ENCODE assay signal across 20 mouse cellular contexts in genomic region chr3:109572871-109573270, GRCm38 (mm10).
A peak's percentile ranks its signal among the peaks of the same experiment; 100 is the strongest.
DNase-seq lines count a peak whose midpoint lies in the region; ATAC-seq and TF ChIP-seq lines count a peak whose summit lies in the region.
"Had no signal": no experiment of that assay in that cellular context is flagged by ENCODE, and none has a peak within 500 bp of the region (broad histone marks: within the 10 kb centered on the region; RNA-seq: fewer than 3 reads in every experiment).

No protein-coding gene starts in this region.

- no peak for TF ChIP-seq POLR2A in heart, adult 2 months (IDR thresholded peaks at IDR 0.05; ENCODE audit: insufficient read depth, low read depth, low read length)
- TF ChIP-seq POLR2A in cerebellum, adult 2 months (IDR thresholded peaks at IDR 0.05; ENCODE audit: borderline replicate concordance, insufficient read depth, low read length): no peak

- WGBS in heart, embryonic 10.5 days: 26% methylated on average over 3 of the region's 3 CpGs
- WGBS in heart, adult 2 months: 73% methylated on average over 3 of the region's 3 CpGs
- 22% methylated on average over 3 of the region's 3 CpGs for WGBS in intestine, embryonic 16.5 days
- WGBS in kidney, embryonic 16.5 days: 46% methylated on average over 3 of the region's 3 CpGs
- whole genome bisulfite sequencing in stomach, embryonic 15.5 days: 41% methylated on average over 3 of the region's 3 CpGs
- 66% methylated on average over 3 of the region's 3 CpGs for WGBS in cerebellum, adult 2 months

- peaks cover 6% of the 10 kb centered on the region for H3K4me1 ChIP-seq in heart, embryonic 10.5 days
- no peaks in the 10 kb centered on the region for H3K4me1 ChIP-seq in heart, adult 2 months (ENCODE audit: control insufficient read depth, insufficient read depth, low read length)
- H3K4me1 ChIP-seq in intestine, embryonic 16.5 days (ENCODE audit: control insufficient read depth, insufficient read depth, low read length): peaks cover 8% of the 10 kb centered on the region; the same call in 1 of the 2 replicates
- H3K4me1 ChIP-seq in kidney, embryonic 16.5 days (ENCODE audit: insufficient read depth, low read length): peaks cover 12% of the 10 kb centered on the region; the same call in 1 of the 2 replicates
- 0 out of 2 replicates have a peak, but pooled peaks cover 3% of the 10 kb centered on the region for H3K4me1 ChIP-seq in stomach, embryonic 15.5 days
- peaks cover 3% of the 10 kb centered on the region; the same call in 1 of the 2 replicates for H3K4me1 ChIP-seq in cerebellum, adult 2 months (ENCODE audit: control insufficient read depth, insufficient read depth, low read length)

- H3K27me3 ChIP-seq in heart, embryonic 10.5 days (ENCODE audit: insufficient read depth, poor library complexity, severe bottlenecking): no peaks in the 10 kb centered on the region
- H3K27me3 ChIP-seq in heart, adult 2 months (ENCODE audit: control insufficient read depth, insufficient read depth, low read length): no peaks in the 10 kb centered on the region
- no peaks in the 10 kb centered on the region for H3K27me3 ChIP-seq in intestine, embryonic 16.5 days (replicated peaks; ENCODE audit: control insufficient read depth, insufficient read depth, low read length)
- no peaks in the 10 kb centered on the region for H3K27me3 ChIP-seq in kidney, embryonic 16.5 days (ENCODE audit: insufficient read depth, low read length)
- H3K27me3 ChIP-seq in stomach, embryonic 15.5 days (replicated peaks): no peaks in the 10 kb centered on the region
- H3K27me3 ChIP-seq in cerebellum, adult 2 months (ENCODE audit: control insufficient read depth, insufficient read depth, low read length): no peaks in the 10 kb centered on the region
- H3K27me3 ChIP-seq: hindbrain, embryonic 15.5 days; limb, embryonic 13.5 days; neural tube, embryonic 15.5 days had no signal

- DNase-seq in heart, embryonic 10.5 days (ENCODE audit: low spot score): no peak
- no peak for DNase-seq in heart, adult 2 months
- no peak for DNase-seq in left cerebral cortex, adult 2 months (ENCODE audit: extremely low spot score in 1 of 2, low spot score in 2 of 2)
- no peak for DNase-seq in spleen, postnatal 10 days (ENCODE audit: low spot score in 2 of 2)
- no peak for DNase-seq in cerebellum, adult 2 months
- DNase-seq: adrenal gland, postnatal 36 days; cerebellum, postnatal 14 days; gastrocnemius, adult 2 months; heart, adult 18-20 months; heart, postnatal 14 days; retina, postnatal 1 day; spleen, adult 18-20 months had no signal

- H3K27ac ChIP-seq in heart, embryonic 10.5 days: peak overlapping the region; percentile 62
- no peak overlapping the region for H3K27ac ChIP-seq in heart, adult 2 months
- peak overlapping the region; percentile 81 for H3K27ac ChIP-seq in intestine, embryonic 16.5 days (ENCODE audit: low read length)
- H3K27ac ChIP-seq in kidney, embryonic 16.5 days (ENCODE audit: low read length): peak overlapping the region; percentile 39; the same call in 1 of the 2 replicates
- peak overlapping the region; percentile 26; the same call in 1 of the 2 replicates for H3K27ac ChIP-seq in stomach, embryonic 15.5 days
- no peak overlapping the region for H3K27ac ChIP-seq in left cerebral cortex, adult 2 months
- H3K27ac ChIP-seq in cerebellum, adult 2 months (ENCODE audit: insufficient read depth, low read length): no peak overlapping the region
- H3K27ac ChIP-seq: gastrocnemius, adult 2 months; hindbrain, embryonic 15.5 days; layer of hippocampus, adult 2 months; limb, embryonic 13.5 days; neural tube, embryonic 15.5 days had no signal

- intact Hi-C loops in heart, adult 2 months (cut with DNase I): no loop called here
- intact Hi-C loops in left cerebral cortex, adult 2 months (cut with DNase I): no loop called here

- H3K79me2 ChIP-seq in heart, adult 2 months (replicated peaks; ENCODE audit: control insufficient read depth, insufficient read depth, low read length): no peaks in the 10 kb centered on the region

- no peaks in the 10 kb centered on the region for H3K36me3 ChIP-seq in heart, embryonic 10.5 days
- no peaks in the 10 kb centered on the region; the same call in 1 of the 2 replicates for H3K36me3 ChIP-seq in heart, adult 2 months (ENCODE audit: control insufficient read depth, insufficient read depth, low read length)
- H3K36me3 ChIP-seq in intestine, embryonic 16.5 days (ENCODE audit: control insufficient read depth, insufficient read depth, low read length): no peaks in the 10 kb centered on the region
- H3K36me3 ChIP-seq in kidney, embryonic 16.5 days (ENCODE audit: insufficient read depth, low read length): no peaks in the 10 kb centered on the region
- H3K36me3 ChIP-seq in stomach, embryonic 15.5 days: no peaks in the 10 kb centered on the region
- H3K36me3 ChIP-seq: hindbrain, embryonic 15.5 days; limb, embryonic 13.5 days; neural tube, embryonic 15.5 days had no signal

- no peak for TF ChIP-seq CTCF in heart, adult 2 months (IDR thresholded peaks at IDR 0.05)
- TF ChIP-seq CTCF in left cerebral cortex, adult 2 months (IDR thresholded peaks at IDR 0.05): no peak
- TF ChIP-seq CTCF in cerebellum, adult 2 months (IDR thresholded peaks at IDR 0.05; ENCODE audit: borderline replicate concordance, insufficient read depth, low read depth, low read length): no peak

- no peak overlapping the region for H3K4me2 ChIP-seq in intestine, embryonic 16.5 days (ENCODE audit: low read depth, low read length)
- no peak overlapping the region for H3K4me2 ChIP-seq in kidney, embryonic 16.5 days (replicated peaks; ENCODE audit: low read depth, low read length)
- H3K4me2 ChIP-seq in stomach, embryonic 15.5 days: no peak overlapping the region
- H3K4me2 ChIP-seq: hindbrain, embryonic 15.5 days; neural tube, embryonic 15.5 days had no signal

- no peaks in the 10 kb centered on the region for H3K9me3 ChIP-seq in heart, embryonic 10.5 days
- H3K9me3 ChIP-seq in intestine, embryonic 16.5 days (ENCODE audit: control insufficient read depth, low read length): no peaks in the 10 kb centered on the region
- H3K9me3 ChIP-seq in kidney, embryonic 16.5 days (ENCODE audit: low read length): no peaks in the 10 kb centered on the region
- no peaks in the 10 kb centered on the region for H3K9me3 ChIP-seq in stomach, embryonic 15.5 days
- H3K9me3 ChIP-seq: hindbrain, embryonic 15.5 days; limb, embryonic 13.5 days; neural tube, embryonic 15.5 days had no signal

- no peak overlapping the region for H3K4me3 ChIP-seq in heart, embryonic 10.5 days
- no peak overlapping the region for H3K4me3 ChIP-seq in heart, adult 2 months
- no peak overlapping the region for H3K4me3 ChIP-seq in intestine, embryonic 16.5 days (ENCODE audit: low read length)
- no peak overlapping the region for H3K4me3 ChIP-seq in kidney, embryonic 16.5 days (ENCODE audit: low read length)
- no peak overlapping the region for H3K4me3 ChIP-seq in stomach, embryonic 15.5 days (replicated peaks)
- no peak overlapping the region for H3K4me3 ChIP-seq in left cerebral cortex, adult 2 months
- no peak overlapping the region for H3K4me3 ChIP-seq in cerebellum, adult 2 months (replicated peaks; ENCODE audit: insufficient read depth, low read depth, low read length)
- H3K4me3 ChIP-seq: gastrocnemius, adult 2 months; hindbrain, embryonic 15.5 days; layer of hippocampus, adult 2 months; neural tube, embryonic 15.5 days had no signal

- no peak overlapping the region for H3K9ac ChIP-seq in heart, adult 2 months (ENCODE audit: low read depth, low read length)
- H3K9ac ChIP-seq in intestine, embryonic 16.5 days (ENCODE audit: low read depth, low read length): peak overlapping the region; percentile 40; the same call in 1 of the 2 replicates
- no peak overlapping the region for H3K9ac ChIP-seq in kidney, embryonic 16.5 days (replicated peaks; ENCODE audit: low read length)
- H3K9ac ChIP-seq in stomach, embryonic 15.5 days: no peak overlapping the region
- H3K9ac ChIP-seq: hindbrain, embryonic 15.5 days; limb, embryonic 13.5 days; neural tube, embryonic 15.5 days had no signal

- ATAC-seq in intestine, embryonic 16.5 days: peak; percentile 89
- ATAC-seq in kidney, embryonic 16.5 days (ENCODE audit: low FRiP score, low TSS enrichment): 0 out of 2 replicates have a peak, but pooled peaks have one; percentile 63
- peak; percentile 56; the same call in 1 of the 2 replicates for ATAC-seq in stomach, embryonic 15.5 days (ENCODE audit: insufficient read depth, low FRiP score, low read depth)
- ATAC-seq: forebrain, embryonic 16.5 days had no signal

- no peak for TF ChIP-seq EP300 in heart, adult 2 months (IDR thresholded peaks at IDR 0.05; ENCODE audit: insufficient read depth, low read depth, low read length)

Comparison
In these comparisons a context has a peak if more than half of its experiments do, and no peak if none do; other contexts are left out.
1. H3K27ac ChIP-seq: peak in heart, embryonic 10.5 days (single experiment), intestine, embryonic 16.5 days (single experiment), kidney, embryonic 16.5 days (single experiment) and stomach, embryonic 15.5 days (single experiment); none in heart, adult 2 months (single experiment), left cerebral cortex, adult 2 months (single experiment) and cerebellum, adult 2 months (single experiment).
2. Peak in every context shown above with its lines, with median percentiles within 50 percentile points of each other: ATAC-seq.